Mouse (Mus musculus) embryonic facial prominence, embryonic 14.5 days (tissue): Measurements from ENCODE around the gene AU022252. TPM values are rescaled to one million over a fixed set of nuclear protein-coding genes. Genes with fewer than 3 reads are reported as not detected.

ENCODE experiments used
- ATAC-seq: fragments of 200-750 bp; cut with Nextera tagmentation; 2 replicates; pipeline ENCODE4 v1.8.0; 2017; ENCODE audit warnings: low read depth, moderate number of reproducible peaks, moderate TSS enrichment
- DNase-seq: peaks from one replicate; pipeline ENCODE4 v3.0.0-alpha.2; 2015; ENCODE audit warnings: low spot score
- H3K27ac ChIP-seq: fragments of 300-500 bp; sonication (generic); replicated peaks from 2 replicates; pipeline ENCODE4 v1.5.1; 2014; ENCODE audit warnings: low read depth, mild to moderate bottlenecking, low read length, moderate library complexity
- H3K27me3 ChIP-seq: fragments of 300-500 bp; sonication (generic); replicated peaks from 2 replicates; pipeline ENCODE4 v1.6.1; 2014; ENCODE audit warnings: low read length; ENCODE audit not compliant: control insufficient read depth, insufficient read depth
- H3K36me3 ChIP-seq: fragments of 300-500 bp; sonication (generic); 2 replicates; pipeline ENCODE4 v1.6.1; 2014; ENCODE audit warnings: low read length, mixed read lengths; ENCODE audit not compliant: control insufficient read depth, insufficient read depth
- H3K4me1 ChIP-seq: fragments of 300-500 bp; sonication (generic); 2 replicates; pipeline ENCODE4 v1.6.1; 2014; ENCODE audit warnings: antibody characterized with exemption, low read length; ENCODE audit not compliant: control insufficient read depth, insufficient read depth
- H3K4me2 ChIP-seq: fragments of 300-500 bp; sonication (generic); 2 replicates; pipeline ENCODE4 v1.6.1; 2014; ENCODE audit warnings: low read depth, mild to moderate bottlenecking, low read length, moderate library complexity, mixed read lengths
- H3K4me3 ChIP-seq: fragments of 300-500 bp; sonication (generic); 2 replicates; pipeline ENCODE4 v1.5.1; 2014; ENCODE audit warnings: low read depth, mild to moderate bottlenecking, low read length
- H3K9ac ChIP-seq: fragments of 300-500 bp; sonication (generic); 2 replicates; pipeline ENCODE4 v1.6.1; 2014; ENCODE audit warnings: low read depth, mild to moderate bottlenecking, low read length, moderate library complexity, mixed read lengths
- H3K9me3 ChIP-seq: fragments of 300-500 bp; sonication (generic); 2 replicates; pipeline ENCODE4 v1.6.1; 2016; ENCODE audit warnings: low read length; ENCODE audit not compliant: control insufficient read depth
- WGBS: fragments of 180-500 bp; shearing (Covaris S2); extraction: QIAGEN DNeasy Blood & Tissue Kit; methylation state at CpG from one replicate; pipeline ENCODE4 v1.1.7; 2014; 5-methylcytosine and 5-hydroxymethylcytosine counted together
- polyA plus RNA-seq: library from polyadenylated mRNA; unstranded; fragments of >200 nt; fragmentation: Nextera tagmentation; extraction: Ambion mirVana; gene quantifications from 2 replicates; pipeline ENCODE4 v1.2.1, GENCODE M21; 2014

AU022252 gene
- polyA plus RNA-seq, 1 experiment from 2014 or later = 28.1 TPM

- DNase-seq (no peak), ATAC-seq (no peak)
- Histone ChIP-seq H3K27me3 (no peaks in the 10 kb centered on the region), H3K36me3 (no peaks in the 10 kb centered on the region), H3K9me3 (no peaks in the 10 kb centered on the region), H3K9ac (no peak overlapping the region), H3K4me1 (no peaks in the 10 kb centered on the region), H3K27ac (no peak overlapping the region), H3K4me2 (no peak overlapping the region), H3K4me3 (no peak overlapping the region)
- WGBS = 29% methylated on average over 2 of the region's 2 CpGs
Measured at GRCm38 (mm10) chr4:119157186-119157585, 75.3 kb downstream of the AU022252 start.

Other genes starting within 250 kb of the AU022252 start
- 94.2 and 111 TPM in 2 replicates for gene Slc2a1, start 124.0 kb downstream of the AU022252 start, polyA plus RNA-seq
- 4.0 and 5.1 TPM in 2 replicates for gene Zfp691, start 58.5 kb downstream of the AU022252 start, polyA plus RNA-seq
- 2.2 and 2.6 TPM in 2 replicates for gene Ermap, start 42.7 kb downstream of the AU022252 start, polyA plus RNA-seq
- gene Svbp, start 37.4 kb downstream of the AU022252 start, polyA plus RNA-seq = 243 and 256 TPM in 2 replicates
- 0.21 and 0.26 TPM in 2 replicates for gene Tmem269, start 14.5 kb downstream of the AU022252 start, polyA plus RNA-seq
- gene P3h1, start 203 bp upstream of the AU022252 start, polyA plus RNA-seq = 98.7 and 100 TPM in 2 replicates
- gene Cldn19, start 22.7 kb upstream of the AU022252 start, polyA plus RNA-seq = 0.19 and 0.38 TPM in 2 replicates
- gene Ybx1, start 61.9 kb upstream of the AU022252 start, polyA plus RNA-seq = 673 and 697 TPM in 2 replicates
- gene Ppih, start 87.8 kb upstream of the AU022252 start, polyA plus RNA-seq = 84.2 and 86.6 TPM in 2 replicates
- 5.5 and 5.7 TPM in 2 replicates for gene Ccdc30, start 182.8 kb upstream of the AU022252 start, polyA plus RNA-seq
- gene Ppcs, start 189.7 kb upstream of the AU022252 start, polyA plus RNA-seq = 22.1 and 30.3 TPM in 2 replicates
- 0.90 TPM in 1 of 2 replicates, not detected in the other for gene Zmynd12, start 190.1 kb upstream of the AU022252 start, polyA plus RNA-seq